Mouse (Mus musculus): Measurements from ENCODE around the gene Utp4.
A peak's percentile ranks its signal among the peaks of the same experiment; 100 is the strongest.

DNA sequence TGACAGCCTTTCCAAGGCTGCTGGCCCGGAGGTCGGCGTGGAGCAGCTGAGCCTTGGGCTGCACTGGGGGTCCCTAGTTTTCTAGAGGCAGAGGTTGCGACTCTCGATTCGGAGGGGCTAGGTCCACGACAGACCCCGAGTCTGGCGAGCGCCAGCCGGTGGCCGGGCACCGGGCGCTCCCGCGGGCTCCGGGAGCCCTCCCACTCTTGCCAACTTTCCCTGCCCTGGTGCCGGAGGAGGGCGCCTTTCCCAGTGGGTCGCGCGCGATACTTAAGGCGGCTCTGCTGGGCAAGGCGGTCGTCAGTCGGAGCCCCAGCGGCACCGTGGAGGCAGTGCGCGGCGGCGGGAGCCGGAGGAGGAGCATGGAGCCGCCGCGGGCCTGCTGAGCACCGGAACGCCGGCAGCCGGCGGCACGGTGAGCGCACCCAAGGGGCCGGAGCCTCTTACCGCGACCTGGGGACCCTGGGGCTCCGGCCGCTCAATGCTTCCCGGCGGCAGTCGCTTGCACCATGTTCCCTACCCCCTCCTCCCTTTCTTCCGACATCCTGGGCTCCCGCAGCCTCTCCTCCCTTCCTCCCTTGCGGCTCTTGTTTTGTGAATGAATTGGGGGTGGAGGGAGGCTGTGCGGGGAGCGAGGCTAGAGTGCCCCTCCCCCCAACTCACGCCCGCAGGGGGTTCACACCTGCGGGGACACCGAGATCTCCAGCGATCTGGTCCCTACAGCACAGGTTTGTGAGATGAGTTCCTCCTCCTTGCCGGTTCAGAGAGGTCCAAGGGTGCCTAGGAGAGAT, 22.7 kb upstream of the Utp4 start:
- TF ChIP-seq POLR2A (IDR thresholded peaks at IDR 0.05; ENCODE audit: insufficient read depth, low read depth, low read length) (0 out of 2 replicates have a peak, but pooled peaks have one; percentile 20), CTCF (IDR thresholded peaks at IDR 0.05) (peak; percentile 66), EP300 (IDR thresholded peaks at IDR 0.05; ENCODE audit: insufficient read depth, low read depth, low read length) (0 out of 2 replicates have a peak, but pooled peaks have one; percentile 11)

Data from heart, adult 2 months (tissue).